Mouse (Mus musculus): ENCODE results near the gene Iqcf3.

GRCm38 (mm10) chr9:106459946-106460345, 101.5 kb downstream of the Iqcf3 start:
- TF ChIP-seq CTCF (IDR thresholded peaks at IDR 0.05; ENCODE audit: borderline replicate concordance, extremely low read depth, insufficient read depth, insufficient read length) (no peak), POLR2A (IDR thresholded peaks at IDR 0.05; ENCODE audit: borderline replicate concordance, extremely low read depth, insufficient read depth, insufficient read length, poor library complexity, severe bottlenecking) (no peak)
